Mouse (Mus musculus) megakaryocyte-erythroid progenitor cell, adult 5-6 weeks (primary cell): ENCODE measurements around the gene Cox17. TPM values are rescaled to one million over a fixed set of nuclear protein-coding genes. Genes with fewer than 3 reads are reported as not detected.

Source experiments
- ATAC-seq: replicated peaks from 2 replicates; pipeline ENCODE4 v1.8.0; 2016; ENCODE audit warnings: mild to moderate bottlenecking, inconsistent platforms; ENCODE audit not compliant: severe bottlenecking, poor library complexity, low FRiP score, low TSS enrichment
- total RNA-seq, 2 experiments: library from RNA; stranded (forward) in 1 of 2; stranded (reverse) in 1 of 2; fragments of 200-1000, 215-1000 nt in 1 of 2; fragments of >200 nt in 1 of 2; fragmentation: Nextera tagmentation in 1 of 2; gene quantifications; 2 replicates each; pipeline ENCODE4 v1.2.3; 2014 to 2017

The Cox17 gene
- total RNA-seq, 2 experiments from 2014 or later = 369 to 506 TPM

GRCm38 (mm10) chr16:38387389-38387788 is 40.6 kb downstream of the Cox17 start:
- 0 out of 2 replicates have a peak, but pooled peaks have one; percentile 14 for ATAC-seq

DNA sequence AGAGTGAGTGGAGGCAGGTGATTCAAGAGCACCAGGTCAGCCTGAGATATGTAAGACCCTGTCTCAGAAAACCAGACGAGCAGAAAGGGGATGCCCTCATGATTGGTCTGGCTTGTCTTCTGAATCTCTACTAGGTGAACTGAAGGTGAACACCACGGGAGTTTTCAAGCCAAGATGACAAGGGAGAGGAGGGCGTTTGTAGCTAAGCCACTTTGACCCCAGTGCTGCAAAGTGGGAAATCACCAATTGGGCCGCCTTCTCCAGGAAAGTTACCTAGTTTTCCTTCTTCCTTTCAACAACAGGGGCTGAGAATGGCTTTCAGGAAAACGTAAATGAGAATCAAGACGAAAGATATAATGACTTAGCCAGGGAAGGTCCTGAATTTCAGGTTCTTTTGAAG is 42.0 kb downstream of the Cox17 start:
- ATAC-seq = no peak

DNA sequence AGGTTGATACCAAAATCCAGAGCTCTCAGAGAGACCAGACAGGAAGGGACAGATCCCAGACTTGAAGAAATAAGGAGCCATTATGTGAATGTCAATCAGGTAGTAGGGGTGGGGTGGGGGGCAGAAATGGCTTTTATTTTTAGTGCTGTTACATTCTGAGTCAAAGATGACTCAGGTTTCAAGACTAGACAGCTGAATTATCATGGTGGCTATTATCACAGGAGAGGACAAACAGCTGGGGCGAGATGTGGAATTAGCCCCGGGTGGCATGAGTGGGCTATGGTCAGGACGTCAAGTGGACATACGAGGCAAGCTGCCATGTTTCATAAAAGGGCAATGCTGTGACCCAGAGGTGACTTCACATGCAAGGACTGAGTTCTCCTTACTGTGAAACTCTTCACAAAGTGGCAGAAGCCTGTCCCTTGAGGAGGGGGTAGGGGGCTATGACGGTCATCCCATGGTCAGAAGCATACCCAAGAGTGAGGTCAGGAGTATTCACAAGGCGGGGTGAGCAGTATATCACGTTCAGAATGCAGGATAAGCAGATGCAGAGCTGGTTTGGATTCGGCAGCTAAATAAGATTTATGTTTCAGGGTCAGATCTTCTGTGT is 42.6 kb downstream of the Cox17 start:
- no peak for ATAC-seq

DNA sequence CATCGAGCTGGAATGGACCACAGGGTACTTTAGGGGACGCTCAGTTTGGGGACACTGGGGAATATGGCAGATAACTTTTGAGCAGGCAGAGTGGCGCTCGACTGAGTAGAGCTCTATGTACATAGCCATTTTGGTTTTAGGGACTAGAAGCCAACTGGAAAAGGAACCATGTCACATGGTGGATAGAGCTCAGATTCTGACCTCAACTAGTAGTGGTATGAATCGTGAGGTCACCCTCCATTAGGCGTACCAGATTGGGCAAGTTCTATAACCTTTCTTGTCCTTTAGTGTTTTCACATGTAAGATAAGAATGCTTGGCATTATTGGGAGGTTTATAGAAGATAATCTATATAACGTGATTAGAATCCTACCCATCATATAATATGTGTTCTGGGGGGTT is 43.5 kb downstream of the Cox17 start:
- no peak for ATAC-seq

GRCm38 (mm10) chr16:38392126-38392894 is 45.5 kb downstream of the Cox17 start:
- ATAC-seq = no peak

GRCm38 (mm10) chr16:38394191-38394618 is 47.4 kb downstream of the Cox17 start:
- no peak for ATAC-seq

- ATAC-seq = no peak
Measured at GRCm38 (mm10) chr16:38395060-38395730, 48.4 kb downstream of the Cox17 start.

DNA sequence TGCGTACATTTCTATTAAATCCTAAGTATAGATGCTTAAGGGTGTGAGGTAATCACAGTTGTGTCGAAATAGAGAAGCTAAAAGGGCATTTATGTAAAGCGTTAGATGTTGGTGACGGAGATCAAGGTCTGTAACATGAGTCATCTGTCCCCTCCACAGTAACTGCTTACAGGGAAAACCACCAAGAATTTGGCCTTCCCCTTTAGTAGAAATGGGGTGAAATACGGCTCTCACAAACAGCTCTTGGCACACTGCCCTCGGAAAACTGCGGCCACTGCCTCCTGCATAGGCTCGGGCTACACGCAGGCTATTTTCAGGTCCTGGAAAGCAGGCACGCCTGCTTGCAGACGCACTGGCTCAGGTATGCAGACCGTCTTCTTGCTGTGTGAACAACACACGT is 49.4 kb downstream of the Cox17 start:
- ATAC-seq = peak; percentile 48; the same call in 1 of the 2 replicates

- no peak for ATAC-seq
Measured at GRCm38 (mm10) chr16:38398266-38398665, 51.5 kb downstream of the Cox17 start.

GRCm38 (mm10) chr16:38399076-38399475 is 52.3 kb downstream of the Cox17 start:
- ATAC-seq = no peak

DNA sequence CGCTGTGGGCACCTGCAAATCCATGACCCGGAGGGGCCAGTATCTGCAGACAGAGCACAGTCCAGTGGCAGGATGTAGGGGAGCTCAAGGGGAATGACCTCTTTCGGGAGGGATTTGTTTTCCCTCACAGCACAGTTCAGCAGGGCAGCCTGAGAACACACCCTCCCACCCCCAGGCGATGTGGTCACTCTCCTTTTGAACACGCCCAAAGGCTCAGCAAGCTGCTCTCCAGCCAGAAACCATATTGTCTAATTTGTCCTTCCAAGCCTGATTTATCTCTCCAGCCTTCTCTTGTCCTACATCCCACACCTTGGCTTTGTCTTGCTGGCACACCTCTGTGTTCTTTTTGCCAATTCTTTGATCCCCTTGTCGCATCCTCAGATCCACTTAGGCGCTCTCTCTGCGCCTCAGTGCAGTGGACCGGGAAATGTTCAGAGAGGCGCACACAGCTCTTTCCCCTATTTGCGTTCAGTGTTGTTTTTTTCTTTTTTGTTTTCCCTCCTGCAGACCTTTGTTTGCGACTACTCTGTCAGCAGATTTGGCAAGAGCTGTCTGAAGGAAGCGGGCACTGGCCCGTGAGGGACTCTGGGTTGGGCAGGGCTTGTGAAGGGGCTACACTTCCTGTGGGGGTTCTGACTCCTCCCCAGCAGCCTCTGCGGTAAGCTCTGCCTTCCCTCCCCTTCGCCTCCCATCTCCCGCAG is 52.9 kb downstream of the Cox17 start:
- ATAC-seq = peak; percentile 33; the same call in 1 of the 2 replicates

DNA sequence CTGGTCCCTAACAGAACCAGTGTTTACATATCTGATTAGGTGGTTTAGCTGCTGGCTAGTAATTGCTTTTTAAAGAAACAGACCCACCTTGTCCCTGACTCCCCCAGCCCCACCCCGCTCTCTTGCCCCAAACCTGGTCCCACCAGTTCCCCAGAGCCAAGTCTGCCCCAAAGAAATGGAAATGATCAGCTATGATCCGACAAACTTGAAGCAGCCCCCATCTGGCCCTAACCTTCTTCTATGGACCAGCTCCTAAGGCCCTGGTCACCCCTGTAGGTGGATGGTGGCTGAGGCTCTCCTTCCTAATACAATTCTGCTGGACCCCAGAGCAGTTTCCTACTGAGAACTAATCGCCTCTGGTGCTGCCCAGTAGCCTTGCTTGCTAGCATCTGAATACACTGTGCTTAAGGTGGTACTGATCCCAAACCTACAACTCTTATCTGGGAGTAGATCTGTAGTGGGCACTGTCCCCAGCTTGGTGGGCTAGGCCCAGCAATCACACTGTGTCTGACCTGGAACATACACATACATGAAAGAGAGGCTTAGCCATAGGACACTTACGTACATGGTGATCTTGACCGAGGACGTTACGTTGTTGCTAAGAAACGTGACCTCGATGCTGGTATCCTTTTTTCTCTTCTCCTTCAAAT is 53.6 kb downstream of the Cox17 start:
- ATAC-seq = no peak

- no peak for ATAC-seq
Measured at GRCm38 (mm10) chr16:38401468-38401867, 54.7 kb downstream of the Cox17 start.

Other genes with a start within 250 kb of the Cox17 start
- gene Nr1i2, start 52.2 kb upstream of the Cox17 start, total RNA-seq (2014; fragmentation: Nextera tagmentation) = not detected in 2 replicates
- gene Nr1i2, start 52.2 kb upstream of the Cox17 start, total RNA-seq (2017) = not detected in 2 replicates
- gene Maats1, start 4.8 kb upstream of the Cox17 start, total RNA-seq (2014; fragmentation: Nextera tagmentation) = not detected in 2 replicates
- gene Maats1, start 4.8 kb upstream of the Cox17 start, total RNA-seq (2017) = 0.04 and 0.66 TPM in 2 replicates
- not detected in 2 replicates for gene Gm21987, start within 50 bp of the Cox17 start, total RNA-seq (2014; fragmentation: Nextera tagmentation)
- gene Gm21987, start within 50 bp of the Cox17 start, total RNA-seq (2017) = not detected in 2 replicates
- 10.0 and 10.1 TPM in 2 replicates for gene Popdc2, start 15.2 kb downstream of the Cox17 start, total RNA-seq (2014; fragmentation: Nextera tagmentation)
- gene Popdc2, start 15.2 kb downstream of the Cox17 start, total RNA-seq (2017) = 3.1 TPM in 1 of 2 replicates, not detected in the other
- gene Pla1a, start 86.2 kb downstream of the Cox17 start, total RNA-seq (2014; fragmentation: Nextera tagmentation) = not detected in 2 replicates
- gene Pla1a, start 86.2 kb downstream of the Cox17 start, total RNA-seq (2017) = not detected in 2 replicates
- gene Adprh, start 105.7 kb downstream of the Cox17 start, total RNA-seq (2014; fragmentation: Nextera tagmentation) = 27.4 and 31.6 TPM in 2 replicates
- 8.6 TPM in 2 replicates for gene Adprh, start 105.7 kb downstream of the Cox17 start, total RNA-seq (2017)
- gene Cd80, start 108.6 kb downstream of the Cox17 start, total RNA-seq (2014; fragmentation: Nextera tagmentation) = not detected in 2 replicates
- gene Cd80, start 108.6 kb downstream of the Cox17 start, total RNA-seq (2017) = not detected in 2 replicates
- gene Timmdc1, start 175.7 kb downstream of the Cox17 start, total RNA-seq (2014; fragmentation: Nextera tagmentation) = 22.1 and 23.3 TPM in 2 replicates
- 32.0 and 33.0 TPM in 2 replicates for gene Timmdc1, start 175.7 kb downstream of the Cox17 start, total RNA-seq (2017)
- gene Poglut1, start 203.3 kb downstream of the Cox17 start, total RNA-seq (2014; fragmentation: Nextera tagmentation) = 22.2 and 32.6 TPM in 2 replicates
- 21.9 and 23.2 TPM in 2 replicates for gene Poglut1, start 203.3 kb downstream of the Cox17 start, total RNA-seq (2017)
- gene Tmem39a, start 211.7 kb downstream of the Cox17 start, total RNA-seq (2014; fragmentation: Nextera tagmentation) = 32.5 and 48.5 TPM in 2 replicates
- 23.8 and 51.7 TPM in 2 replicates for gene Tmem39a, start 211.7 kb downstream of the Cox17 start, total RNA-seq (2017)